Mouse (Mus musculus): Measurements from ENCODE around the gene Tsen54. TPM values are rescaled to one million over a fixed set of nuclear protein-coding genes. Genes with fewer than 3 reads are reported as not detected.

Tsen54 gene
- polyA plus RNA-seq, 1 experiment from 2014 or later: 18.7 TPM

DNA sequence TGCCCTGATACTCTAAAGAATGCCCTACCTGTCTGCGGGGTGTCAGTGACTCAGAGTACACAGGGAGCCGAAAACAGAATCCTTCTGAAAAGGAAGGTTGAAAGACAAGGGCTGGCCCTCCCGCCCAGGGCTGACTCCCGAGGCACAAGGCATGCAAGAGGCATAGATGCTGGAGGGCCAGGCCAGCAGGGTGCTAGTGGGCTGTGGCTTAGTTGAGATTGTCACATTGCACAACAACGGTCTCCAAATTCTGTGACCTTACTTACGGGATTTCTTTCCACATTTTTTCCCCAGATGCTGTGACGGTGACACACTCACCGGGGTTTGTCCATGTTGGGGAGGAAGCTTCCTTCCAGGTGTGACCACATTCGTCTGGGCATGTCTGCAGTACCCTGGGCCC, 37.6 kb upstream of the Tsen54 start:
- no peaks in the 10 kb centered on the region for H3K36me3 ChIP-seq (ENCODE audit: control insufficient read depth, insufficient read depth, low read length)
- H3K27ac ChIP-seq (ENCODE audit: low read depth, low read length): no peak overlapping the region
- H3K4me2 ChIP-seq (ENCODE audit: low read length): no peak overlapping the region
- peaks cover 42% of the 10 kb centered on the region for H3K4me1 ChIP-seq (ENCODE audit: control insufficient read depth, insufficient read depth, low read depth, low read length)
- ATAC-seq: no peak
- H3K9ac ChIP-seq (ENCODE audit: low read depth, low read length): no peak overlapping the region
- WGBS: 52% methylated on average over 9 of the region's 9 CpGs
- no peaks in the 10 kb centered on the region for H3K27me3 ChIP-seq (replicated peaks; ENCODE audit: control insufficient read depth, insufficient read depth, low read length)
- H3K4me3 ChIP-seq (ENCODE audit: low read length): no peak overlapping the region
- H3K9me3 ChIP-seq (ENCODE audit: control insufficient read depth, low read length): no peaks in the 10 kb centered on the region

DNA sequence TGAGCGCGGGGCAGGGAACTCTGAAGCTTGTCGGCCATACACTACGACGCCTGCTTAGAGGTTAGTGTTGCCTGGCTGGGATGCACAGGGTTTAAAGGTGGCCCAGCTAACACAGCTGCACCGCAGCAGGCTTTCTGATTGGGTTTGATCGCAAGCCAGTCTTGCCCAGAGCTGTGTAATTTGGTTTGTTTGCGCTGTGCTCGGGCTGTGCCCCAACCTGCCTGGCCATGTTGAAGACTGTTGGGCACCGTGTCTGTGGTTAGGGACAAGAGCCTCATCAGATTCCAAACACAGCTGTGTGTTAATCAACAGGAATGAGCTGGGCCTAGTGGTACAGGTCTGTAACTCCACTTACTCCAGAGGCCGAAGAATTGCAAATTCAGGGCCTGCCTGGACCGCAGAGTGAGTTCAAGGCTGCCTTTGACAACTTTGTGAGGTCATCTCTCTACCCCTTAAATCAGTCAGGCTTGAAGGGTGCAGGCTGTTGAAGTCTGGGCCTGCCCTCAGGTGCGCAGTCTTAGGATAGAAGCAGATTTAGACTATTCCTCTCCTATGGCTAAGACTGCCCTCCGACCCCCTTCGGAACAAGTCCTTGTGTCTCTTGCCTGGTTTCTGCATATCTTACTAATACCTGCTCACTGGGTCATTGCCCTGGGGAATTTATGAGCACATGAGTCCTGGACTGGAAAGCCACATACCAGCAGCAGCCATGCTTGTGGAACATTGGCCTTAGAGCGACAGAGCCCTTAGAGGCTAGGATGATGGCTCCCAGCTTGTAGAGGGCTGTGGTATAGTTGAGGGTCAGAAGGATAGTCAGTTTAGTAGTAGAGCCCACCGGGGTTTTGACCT, 36.8 kb upstream of the Tsen54 start:
- Histone ChIP-seq H3K9me3 (ENCODE audit: control insufficient read depth, low read length) (no peaks in the 10 kb centered on the region), H3K36me3 (ENCODE audit: control insufficient read depth, insufficient read depth, low read length) (no peaks in the 10 kb centered on the region), H3K9ac (ENCODE audit: low read depth, low read length) (no peak overlapping the region), H3K27ac (ENCODE audit: low read depth, low read length) (no peak overlapping the region), H3K4me1 (ENCODE audit: control insufficient read depth, insufficient read depth, low read depth, low read length) (peaks cover 45% of the 10 kb centered on the region), H3K27me3 (replicated peaks; ENCODE audit: control insufficient read depth, insufficient read depth, low read length) (no peaks in the 10 kb centered on the region), H3K4me2 (ENCODE audit: low read length) (no peak overlapping the region), H3K4me3 (ENCODE audit: low read length) (no peak overlapping the region)
- ATAC-seq: no peak
- 83% methylated on average over 17 of the region's 17 CpGs for WGBS

DNA sequence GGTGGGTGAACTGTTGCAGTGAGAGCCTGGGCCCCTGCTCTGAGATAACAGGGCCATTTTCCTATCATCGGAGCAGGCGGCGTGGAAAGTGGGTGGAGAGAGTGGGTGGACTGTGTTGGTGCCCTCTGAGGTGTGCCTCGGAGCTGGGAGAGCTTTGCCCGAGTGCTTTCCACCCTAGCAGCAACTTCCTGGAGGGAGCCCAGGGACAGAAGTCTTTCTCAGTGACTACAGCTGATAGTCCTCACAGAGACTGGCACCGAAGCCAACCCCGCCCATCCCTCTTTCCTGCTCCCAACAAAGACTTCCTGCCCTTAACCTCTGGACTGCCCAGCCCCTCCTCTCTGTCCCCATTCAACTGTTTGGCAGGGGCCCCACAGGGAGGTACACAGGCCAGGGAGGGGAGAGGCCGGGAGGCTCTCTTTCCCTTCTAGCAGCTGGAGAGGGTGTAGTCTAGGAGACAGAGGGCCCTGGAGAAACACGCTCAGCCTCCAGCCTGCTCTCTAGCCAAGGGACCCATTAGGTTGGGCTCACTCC, 35.4 kb upstream of the Tsen54 start:
- Histone ChIP-seq H3K9ac (ENCODE audit: low read depth, low read length) (no peak overlapping the region), H3K4me3 (ENCODE audit: low read length) (no peak overlapping the region), H3K27me3 (replicated peaks; ENCODE audit: control insufficient read depth, insufficient read depth, low read length) (no peaks in the 10 kb centered on the region), H3K4me1 (ENCODE audit: control insufficient read depth, insufficient read depth, low read depth, low read length) (peaks cover 45% of the 10 kb centered on the region), H3K9me3 (ENCODE audit: control insufficient read depth, low read length) (no peaks in the 10 kb centered on the region), H3K36me3 (ENCODE audit: control insufficient read depth, insufficient read depth, low read length) (no peaks in the 10 kb centered on the region), H3K27ac (ENCODE audit: low read depth, low read length) (peak overlapping the region; percentile 74), H3K4me2 (ENCODE audit: low read length) (peak overlapping the region; percentile 20; the same call in 1 of the 2 replicates)
- 11% methylated on average over 9 of the region's 9 CpGs for WGBS
- peak; percentile 87 for ATAC-seq

DNA sequence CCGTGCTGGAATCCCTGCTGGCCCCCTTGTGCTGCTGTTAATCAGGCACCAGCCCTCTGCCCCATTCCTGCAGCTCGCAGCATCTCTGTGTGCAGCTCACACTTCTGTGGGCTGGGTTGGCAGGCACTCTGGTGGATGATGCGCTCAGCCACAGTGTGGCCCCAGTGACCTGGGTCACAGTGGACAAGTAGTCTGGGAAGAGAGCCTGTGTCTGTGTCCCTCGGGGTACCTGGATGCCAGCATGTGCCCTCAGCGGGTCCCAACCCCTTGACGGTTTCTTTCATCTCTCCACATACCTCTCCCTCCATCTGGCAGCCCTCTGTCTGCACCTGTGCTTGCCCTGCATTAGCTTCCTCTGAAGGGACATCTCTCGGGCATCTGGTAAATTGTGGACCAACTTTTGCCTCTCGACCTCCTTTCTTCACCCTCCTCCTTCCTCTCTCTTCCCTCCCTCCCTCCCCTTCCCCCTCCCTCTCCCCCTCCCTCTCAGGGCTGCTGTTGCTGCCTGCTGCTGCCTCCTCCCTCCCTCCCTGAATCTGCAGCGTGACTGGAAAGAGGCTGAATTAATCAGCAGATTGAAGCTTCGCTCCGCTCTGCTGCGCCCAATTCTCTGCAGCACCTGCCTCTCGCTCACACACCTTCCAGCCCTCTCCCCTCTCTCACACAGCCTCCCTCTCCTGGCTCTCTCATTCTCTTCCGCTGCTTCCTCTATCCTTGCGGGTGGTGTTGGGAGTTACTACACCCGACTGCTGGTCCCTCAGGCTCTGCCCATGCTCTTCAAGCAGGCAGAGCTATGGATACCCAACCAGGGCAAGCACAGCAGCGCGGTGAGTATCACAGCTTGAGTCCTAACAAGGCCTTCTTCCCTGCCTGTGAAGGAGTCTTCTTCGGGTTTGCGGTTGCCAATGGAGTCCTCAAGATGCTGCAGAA, 34.1 kb upstream of the Tsen54 start:
- H3K4me3 ChIP-seq (ENCODE audit: low read length): peak overlapping the region; percentile 31
- peak overlapping the region; percentile 64 for H3K9ac ChIP-seq (ENCODE audit: low read depth, low read length)
- no peaks in the 10 kb centered on the region for H3K27me3 ChIP-seq (replicated peaks; ENCODE audit: control insufficient read depth, insufficient read depth, low read length)
- H3K36me3 ChIP-seq (ENCODE audit: control insufficient read depth, insufficient read depth, low read length): no peaks in the 10 kb centered on the region
- peak overlapping the region; percentile 54 for H3K4me2 ChIP-seq (ENCODE audit: low read length)
- H3K9me3 ChIP-seq (ENCODE audit: control insufficient read depth, low read length): no peaks in the 10 kb centered on the region
- peaks cover 43% of the 10 kb centered on the region for H3K4me1 ChIP-seq (ENCODE audit: control insufficient read depth, insufficient read depth, low read depth, low read length)
- peak overlapping the region; percentile 85 for H3K27ac ChIP-seq (ENCODE audit: low read depth, low read length)
- peak; percentile 74 for ATAC-seq
- WGBS: 8% methylated on average over 20 of the region's 20 CpGs

DNA sequence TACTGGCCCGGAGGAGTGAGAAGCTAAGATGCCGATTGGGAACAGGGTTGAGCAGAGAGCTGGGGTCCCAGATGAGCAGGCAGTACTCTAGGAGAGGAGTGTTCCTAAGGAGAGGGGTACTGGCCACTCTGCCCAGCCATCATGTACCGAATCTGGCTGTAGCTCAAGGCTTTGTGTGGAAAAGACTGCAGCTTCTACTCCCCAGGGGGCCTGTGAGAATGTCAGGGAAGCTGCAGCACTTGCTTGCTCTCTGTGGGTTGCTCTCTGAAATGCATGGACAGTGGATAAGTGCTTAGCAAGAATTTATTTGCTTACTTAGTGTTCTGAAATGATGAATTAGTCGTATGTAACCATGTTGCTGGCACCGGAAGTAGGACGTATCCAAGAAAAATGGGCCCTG, 28.1 kb upstream of the Tsen54 start:
- Histone ChIP-seq H3K9me3 (ENCODE audit: control insufficient read depth, low read length) (no peaks in the 10 kb centered on the region), H3K27ac (ENCODE audit: low read depth, low read length) (no peak overlapping the region), H3K9ac (ENCODE audit: low read depth, low read length) (peak overlapping the region; percentile 22; the same call in 1 of the 2 replicates), H3K27me3 (replicated peaks; ENCODE audit: control insufficient read depth, insufficient read depth, low read length) (no peaks in the 10 kb centered on the region), H3K4me2 (ENCODE audit: low read length) (0 out of 2 replicates have a peak overlapping the region, but pooled peaks have one; percentile 10), H3K4me3 (ENCODE audit: low read length) (no peak overlapping the region), H3K4me1 (ENCODE audit: control insufficient read depth, insufficient read depth, low read depth, low read length) (peaks cover 20% of the 10 kb centered on the region), H3K36me3 (ENCODE audit: control insufficient read depth, insufficient read depth, low read length) (peaks cover 10% of the 10 kb centered on the region)
- WGBS: 48% methylated on average over 6 of the region's 6 CpGs
- ATAC-seq: no peak

DNA sequence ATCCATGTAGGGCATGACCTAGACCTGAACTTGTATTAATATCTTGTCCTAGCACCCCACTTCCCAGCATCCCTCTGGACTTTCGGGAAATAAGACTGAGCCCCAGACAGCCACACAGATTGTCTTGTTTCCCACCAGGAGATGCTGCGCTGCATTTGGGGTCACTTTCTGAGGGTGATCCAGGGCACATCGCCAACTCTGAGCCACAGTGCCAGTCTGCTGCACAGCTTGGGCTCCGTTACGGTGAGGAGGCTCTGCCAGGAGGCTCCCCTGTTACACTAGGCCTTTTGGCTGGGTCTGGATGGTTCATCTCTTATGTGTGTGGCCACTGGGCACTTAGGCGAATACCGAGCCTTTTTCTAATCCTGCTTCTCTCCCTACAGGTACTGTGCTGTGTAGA, 24.7 kb upstream of the Tsen54 start:
- no peaks in the 10 kb centered on the region for H3K27me3 ChIP-seq (replicated peaks; ENCODE audit: control insufficient read depth, insufficient read depth, low read length)
- ATAC-seq: no peak
- H3K4me3 ChIP-seq (ENCODE audit: low read length): no peak overlapping the region
- H3K9me3 ChIP-seq (ENCODE audit: control insufficient read depth, low read length): no peaks in the 10 kb centered on the region
- no peak overlapping the region for H3K9ac ChIP-seq (ENCODE audit: low read depth, low read length)
- peaks cover 32% of the 10 kb centered on the region for H3K36me3 ChIP-seq (ENCODE audit: control insufficient read depth, insufficient read depth, low read length)
- WGBS: 73% methylated on average over 7 of the region's 7 CpGs
- H3K4me2 ChIP-seq (ENCODE audit: low read length): no peak overlapping the region
- H3K27ac ChIP-seq (ENCODE audit: low read depth, low read length): no peak overlapping the region
- H3K4me1 ChIP-seq (ENCODE audit: control insufficient read depth, insufficient read depth, low read depth, low read length): peaks cover 17% of the 10 kb centered on the region

DNA sequence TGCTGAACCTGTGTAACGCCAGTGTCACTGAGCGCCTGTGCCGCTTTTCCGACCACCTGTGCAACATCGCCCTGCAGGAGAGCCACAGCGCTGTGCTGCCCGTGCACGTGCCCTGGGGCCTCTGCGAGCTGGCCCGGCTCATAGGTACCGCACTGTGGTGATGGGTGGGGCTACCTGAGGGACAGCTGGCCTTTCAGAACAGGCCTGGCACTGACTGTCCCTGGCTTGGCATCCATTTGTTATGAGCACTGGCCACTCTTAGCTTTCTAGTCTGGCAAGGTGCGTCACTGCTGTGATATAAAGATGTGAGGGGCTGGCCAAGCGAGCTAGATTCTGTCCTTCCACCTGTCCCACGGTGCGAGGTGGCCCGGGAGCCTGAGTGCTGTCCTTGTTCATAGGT, 22.6 kb upstream of the Tsen54 start:
- Histone ChIP-seq H3K4me1 (ENCODE audit: control insufficient read depth, insufficient read depth, low read depth, low read length) (peaks cover 4% of the 10 kb centered on the region), H3K27me3 (replicated peaks; ENCODE audit: control insufficient read depth, insufficient read depth, low read length) (no peaks in the 10 kb centered on the region), H3K9ac (ENCODE audit: low read depth, low read length) (no peak overlapping the region), H3K4me3 (ENCODE audit: low read length) (no peak overlapping the region), H3K9me3 (ENCODE audit: control insufficient read depth, low read length) (no peaks in the 10 kb centered on the region), H3K36me3 (ENCODE audit: control insufficient read depth, insufficient read depth, low read length) (peaks cover 39% of the 10 kb centered on the region), H3K4me2 (ENCODE audit: low read length) (no peak overlapping the region), H3K27ac (ENCODE audit: low read depth, low read length) (no peak overlapping the region)
- 94% methylated on average over 16 of the region's 16 CpGs for WGBS
- ATAC-seq: no peak

DNA sequence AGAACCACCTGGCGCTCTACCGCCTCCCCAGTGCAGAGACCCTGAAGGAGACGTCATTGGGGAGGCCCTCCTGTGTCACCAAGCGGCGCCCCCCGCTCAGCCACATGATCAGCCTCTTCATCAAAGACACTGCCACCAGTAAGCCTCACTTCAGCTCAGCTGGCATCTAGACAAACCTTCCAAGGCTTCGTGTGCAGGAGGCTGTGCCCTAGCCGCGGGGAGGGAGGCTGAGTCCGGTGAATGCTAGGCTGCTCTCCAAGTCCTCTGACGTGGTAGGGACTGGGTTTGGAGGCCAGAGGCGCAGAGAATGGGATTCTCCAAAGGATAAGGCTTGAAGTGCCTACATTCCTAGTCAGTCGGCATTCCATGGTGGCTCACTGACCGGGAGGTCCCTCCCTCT, 22.2 kb upstream of the Tsen54 start:
- Histone ChIP-seq H3K27me3 (replicated peaks; ENCODE audit: control insufficient read depth, insufficient read depth, low read length) (no peaks in the 10 kb centered on the region), H3K4me1 (ENCODE audit: control insufficient read depth, insufficient read depth, low read depth, low read length) (no peaks in the 10 kb centered on the region; the same call in 1 of the 2 replicates), H3K9ac (ENCODE audit: low read depth, low read length) (no peak overlapping the region), H3K9me3 (ENCODE audit: control insufficient read depth, low read length) (no peaks in the 10 kb centered on the region), H3K27ac (ENCODE audit: low read depth, low read length) (no peak overlapping the region), H3K4me3 (ENCODE audit: low read length) (no peak overlapping the region), H3K36me3 (ENCODE audit: control insufficient read depth, insufficient read depth, low read length) (peaks cover 43% of the 10 kb centered on the region), H3K4me2 (ENCODE audit: low read length) (no peak overlapping the region)
- 79% methylated on average over 14 of the region's 14 CpGs for WGBS
- ATAC-seq: no peak

DNA sequence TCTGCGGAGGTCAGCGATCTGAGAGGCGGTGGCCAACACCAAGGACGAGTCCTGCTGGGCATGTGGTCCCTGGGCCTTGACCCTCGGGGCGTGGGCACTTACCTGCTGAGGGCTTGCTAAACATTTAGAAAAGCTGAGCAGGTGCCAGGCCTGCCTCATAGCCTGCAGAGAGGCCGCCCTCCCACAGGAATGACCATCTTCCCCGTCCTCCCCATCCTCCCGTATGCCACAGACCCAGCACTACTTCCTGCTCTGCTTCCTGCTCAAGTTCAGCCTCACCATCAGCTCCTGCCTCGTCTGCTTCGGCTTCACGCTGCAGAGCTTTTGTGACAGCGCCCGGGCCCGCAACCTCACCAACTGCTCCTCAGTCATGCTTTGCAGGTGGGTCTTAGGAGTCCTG, 17.6 kb upstream of the Tsen54 start:
- Histone ChIP-seq H3K4me2 (ENCODE audit: low read length) (no peak overlapping the region), H3K9ac (ENCODE audit: low read depth, low read length) (no peak overlapping the region), H3K36me3 (ENCODE audit: control insufficient read depth, insufficient read depth, low read length) (peaks cover 50% of the 10 kb centered on the region), H3K4me3 (ENCODE audit: low read length) (no peak overlapping the region), H3K27me3 (replicated peaks; ENCODE audit: control insufficient read depth, insufficient read depth, low read length) (no peaks in the 10 kb centered on the region), H3K4me1 (ENCODE audit: control insufficient read depth, insufficient read depth, low read depth, low read length) (no peaks in the 10 kb centered on the region), H3K27ac (ENCODE audit: low read depth, low read length) (no peak overlapping the region), H3K9me3 (ENCODE audit: control insufficient read depth, low read length) (no peaks in the 10 kb centered on the region)
- ATAC-seq: no peak
- WGBS: 86% methylated on average over 15 of the region's 15 CpGs
